Mouse (Mus musculus): ENCODE measurements around the gene Ralgps2. TPM values are rescaled to one million over a fixed set of nuclear protein-coding genes. Genes with fewer than 3 reads are reported as not detected.

Gene Ralgps2
- polyA plus RNA-seq, 1 experiment = 29.1 TPM

DNA sequence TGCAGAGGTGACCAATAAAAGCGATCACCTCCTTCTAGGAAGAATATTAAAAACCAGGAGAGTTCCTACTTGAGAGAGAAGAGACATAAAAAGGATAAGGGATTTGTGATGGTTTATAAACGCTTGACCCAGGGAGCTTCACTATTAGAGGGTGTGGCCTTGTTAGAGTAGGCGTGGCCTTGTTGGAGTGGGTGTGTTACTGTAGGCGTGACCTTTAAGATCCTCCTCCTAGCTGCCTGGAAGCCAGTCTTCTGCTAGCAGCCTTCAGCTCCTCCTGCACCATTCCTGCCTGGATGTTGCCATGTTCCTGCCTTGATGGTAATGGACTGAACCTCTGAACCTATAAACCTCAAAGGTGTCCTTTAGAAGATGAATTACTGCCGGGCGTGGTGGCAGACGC lies 28.7 kb upstream of the Ralgps2 start:
- WGBS = 85% methylated on average over 7 of the region's 7 CpGs
- no peaks in the 10 kb centered on the region for H3K27me3 ChIP-seq (ENCODE audit: control insufficient read depth, insufficient read depth, low read length)
- no peak for DNase-seq (ENCODE audit: low read depth in 1 of 2, low spot score in 2 of 2)
- peaks cover 7% of the 10 kb centered on the region; the same call in 1 of the 2 replicates for H3K4me1 ChIP-seq (ENCODE audit: control insufficient read depth, insufficient read depth, insufficient read length)
- TF ChIP-seq POLR2A (IDR thresholded peaks at IDR 0.05; ENCODE audit: low read depth, low read length) (no peak), CTCF (IDR thresholded peaks at IDR 0.05; ENCODE audit: extremely low read depth, insufficient read depth, insufficient read length, insufficient replicate concordance) (no peak)
- H3K36me3 ChIP-seq (ENCODE audit: control insufficient read depth, insufficient read depth, low read length) = no peaks in the 10 kb centered on the region
- no peak overlapping the region for H3K4me3 ChIP-seq (ENCODE audit: extremely low read depth, insufficient read depth, insufficient read length)
- no peak overlapping the region for H3K27ac ChIP-seq (ENCODE audit: insufficient read depth, low read length)

DNA sequence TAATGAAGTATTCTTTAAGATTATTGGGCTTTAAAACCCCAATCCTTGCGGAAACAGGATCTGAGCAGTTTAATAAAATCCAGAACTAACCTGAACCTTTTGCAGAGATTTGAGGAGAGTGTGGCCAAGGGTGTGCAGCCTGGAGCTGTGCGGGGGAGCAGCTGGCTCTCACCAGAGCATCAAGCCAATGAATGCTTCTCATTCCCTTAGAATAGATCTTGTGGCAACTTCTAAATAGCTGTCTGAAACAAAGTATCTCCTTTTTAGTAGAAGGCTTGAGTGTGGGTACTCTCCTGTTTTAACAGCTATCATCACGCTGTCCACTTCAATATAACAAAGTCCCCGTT lies 25.1 kb upstream of the Ralgps2 start:
- WGBS = 91% methylated on average over 4 of the region's 4 CpGs
- no peak overlapping the region for H3K4me3 ChIP-seq (ENCODE audit: extremely low read depth, insufficient read depth, insufficient read length)
- DNase-seq (ENCODE audit: low read depth in 1 of 2, low spot score in 2 of 2) = no peak
- H3K27ac ChIP-seq (ENCODE audit: insufficient read depth, low read length) = no peak overlapping the region
- no peaks in the 10 kb centered on the region for H3K27me3 ChIP-seq (ENCODE audit: control insufficient read depth, insufficient read depth, low read length)
- TF ChIP-seq POLR2A (IDR thresholded peaks at IDR 0.05; ENCODE audit: low read depth, low read length) = no peak
- H3K4me1 ChIP-seq (ENCODE audit: control insufficient read depth, insufficient read depth, insufficient read length) = peaks cover 7% of the 10 kb centered on the region; the same call in 1 of the 2 replicates
- no peaks in the 10 kb centered on the region for H3K36me3 ChIP-seq (ENCODE audit: control insufficient read depth, insufficient read depth, low read length)

DNA sequence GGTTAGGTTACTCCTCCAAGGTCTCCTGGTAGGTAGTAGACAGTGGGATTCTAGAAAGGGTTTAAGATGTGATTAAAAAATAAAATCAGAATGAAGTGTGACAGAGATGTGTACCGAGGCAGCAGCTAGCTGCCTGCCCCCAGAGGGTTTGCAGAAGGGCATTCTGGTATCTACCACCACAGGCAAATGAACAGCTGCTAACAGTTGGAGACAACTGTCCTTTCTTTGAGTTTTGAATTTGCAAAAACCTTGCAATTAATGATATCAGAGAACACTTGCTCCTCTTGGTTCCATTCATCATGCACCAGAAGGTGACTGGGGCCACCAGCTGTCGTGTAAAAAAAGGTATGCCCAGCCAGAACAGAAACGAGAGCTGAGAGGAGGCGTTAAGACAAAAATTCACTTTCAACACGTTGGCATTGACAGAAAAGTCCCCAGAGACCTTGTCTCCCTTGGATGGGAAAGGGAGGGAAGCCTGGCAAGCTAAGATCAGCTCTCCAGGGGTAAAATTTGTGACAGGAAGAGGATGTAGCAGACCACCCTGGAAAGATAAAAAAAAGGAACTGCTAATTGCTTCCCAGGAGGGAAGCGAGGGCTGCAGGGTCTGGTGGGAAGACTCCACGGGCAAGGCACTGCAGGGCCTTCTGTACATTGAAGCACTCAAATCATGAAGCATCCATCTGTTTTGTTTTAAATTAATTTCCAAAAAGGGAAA lies 24.6 kb upstream of the Ralgps2 start:
- 24% methylated on average over 7 of the region's 7 CpGs for WGBS
- no peak for DNase-seq (ENCODE audit: low read depth in 1 of 2, low spot score in 2 of 2)
- TF ChIP-seq POLR2A (IDR thresholded peaks at IDR 0.05; ENCODE audit: low read depth, low read length) (no peak), CTCF (IDR thresholded peaks at IDR 0.05; ENCODE audit: extremely low read depth, insufficient read depth, insufficient read length, insufficient replicate concordance) (no peak)
- Histone ChIP-seq H3K27me3 (ENCODE audit: control insufficient read depth, insufficient read depth, low read length) (no peaks in the 10 kb centered on the region), H3K36me3 (ENCODE audit: control insufficient read depth, insufficient read depth, low read length) (no peaks in the 10 kb centered on the region), H3K4me3 (ENCODE audit: extremely low read depth, insufficient read depth, insufficient read length) (no peak overlapping the region), H3K4me1 (ENCODE audit: control insufficient read depth, insufficient read depth, insufficient read length) (peaks cover 7% of the 10 kb centered on the region; the same call in 1 of the 2 replicates), H3K27ac (ENCODE audit: insufficient read depth, low read length) (no peak overlapping the region)

DNA sequence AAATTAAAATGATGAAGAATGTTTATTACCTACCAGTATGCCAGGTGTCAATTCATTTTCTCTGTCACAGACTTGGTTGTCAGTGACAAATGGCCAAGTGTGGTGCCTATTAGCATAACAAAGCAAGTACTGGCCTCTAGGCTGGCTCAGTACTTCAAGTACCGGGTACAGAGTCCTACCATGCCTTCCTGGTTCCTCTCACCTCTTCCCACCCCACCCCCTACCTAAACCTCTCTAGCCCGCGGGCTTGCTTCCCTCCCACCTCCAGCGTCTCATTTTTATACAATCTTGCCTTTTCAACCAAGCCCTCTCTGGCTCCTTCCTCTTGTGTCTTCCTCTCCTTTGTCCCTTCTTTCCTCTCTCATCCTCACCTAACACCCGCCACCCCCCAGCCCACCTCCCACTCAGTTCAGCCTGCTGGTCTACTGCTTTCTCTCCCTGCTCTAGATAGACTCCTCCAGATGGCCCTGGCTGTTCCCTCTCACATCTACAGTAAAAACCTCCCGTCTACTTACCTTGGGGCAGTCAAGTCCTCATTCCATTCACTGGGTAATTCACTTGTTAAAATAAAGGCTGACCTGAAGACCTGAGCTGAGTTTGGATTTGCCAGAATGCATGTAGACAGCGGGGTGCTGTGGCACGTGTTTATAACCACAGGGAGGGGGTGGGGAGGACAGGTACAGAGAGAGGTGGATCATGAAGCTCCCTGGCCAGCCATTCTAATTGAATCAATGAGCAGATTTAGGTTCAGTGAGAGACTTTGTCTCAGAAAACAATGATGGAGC lies 22.2 kb upstream of the Ralgps2 start:
- Histone ChIP-seq H3K4me3 (ENCODE audit: extremely low read depth, insufficient read depth, insufficient read length) (no peak overlapping the region), H3K27ac (ENCODE audit: insufficient read depth, low read length) (no peak overlapping the region), H3K27me3 (ENCODE audit: control insufficient read depth, insufficient read depth, low read length) (no peaks in the 10 kb centered on the region), H3K36me3 (ENCODE audit: control insufficient read depth, insufficient read depth, low read length) (no peaks in the 10 kb centered on the region), H3K4me1 (ENCODE audit: control insufficient read depth, insufficient read depth, insufficient read length) (peaks cover 7% of the 10 kb centered on the region; the same call in 1 of the 2 replicates)
- TF ChIP-seq POLR2A (IDR thresholded peaks at IDR 0.05; ENCODE audit: low read depth, low read length) (no peak), CTCF (IDR thresholded peaks at IDR 0.05; ENCODE audit: extremely low read depth, insufficient read depth, insufficient read length, insufficient replicate concordance) (no peak)
- WGBS = 81% methylated on average over 8 of the region's 8 CpGs
- DNase-seq (ENCODE audit: low read depth in 1 of 2, low spot score in 2 of 2) = no peak

DNA sequence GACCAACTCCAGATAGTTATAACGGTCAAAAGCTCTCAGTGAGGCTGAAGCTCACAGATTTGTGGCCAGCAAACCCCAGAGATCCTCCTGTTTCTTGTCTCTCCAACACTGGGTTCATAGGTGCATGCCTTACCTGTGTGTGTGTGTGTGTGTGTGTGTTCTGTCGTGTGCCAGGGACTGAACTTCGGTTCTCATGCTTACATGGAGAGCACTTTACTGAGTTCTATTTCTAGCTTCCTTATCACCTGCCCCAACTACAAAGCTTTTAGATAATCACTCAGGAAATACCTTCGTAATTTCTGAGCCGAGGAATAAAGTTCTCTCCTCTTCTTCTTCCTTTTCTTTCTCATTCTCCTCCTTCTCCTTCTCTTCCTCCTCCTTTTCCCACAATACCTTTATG lies 19.6 kb upstream of the Ralgps2 start:
- Histone ChIP-seq H3K27ac (ENCODE audit: insufficient read depth, low read length) (no peak overlapping the region), H3K4me3 (ENCODE audit: extremely low read depth, insufficient read depth, insufficient read length) (no peak overlapping the region), H3K36me3 (ENCODE audit: control insufficient read depth, insufficient read depth, low read length) (no peaks in the 10 kb centered on the region), H3K4me1 (ENCODE audit: control insufficient read depth, insufficient read depth, insufficient read length) (peaks cover 12% of the 10 kb centered on the region; the same call in 1 of the 2 replicates), H3K27me3 (ENCODE audit: control insufficient read depth, insufficient read depth, low read length) (no peaks in the 10 kb centered on the region)
- DNase-seq (ENCODE audit: low read depth in 1 of 2, low spot score in 2 of 2) = no peak
- TF ChIP-seq POLR2A (IDR thresholded peaks at IDR 0.05; ENCODE audit: low read depth, low read length) = no peak
- WGBS = 58% methylated on average over 5 of the region's 5 CpGs

DNA sequence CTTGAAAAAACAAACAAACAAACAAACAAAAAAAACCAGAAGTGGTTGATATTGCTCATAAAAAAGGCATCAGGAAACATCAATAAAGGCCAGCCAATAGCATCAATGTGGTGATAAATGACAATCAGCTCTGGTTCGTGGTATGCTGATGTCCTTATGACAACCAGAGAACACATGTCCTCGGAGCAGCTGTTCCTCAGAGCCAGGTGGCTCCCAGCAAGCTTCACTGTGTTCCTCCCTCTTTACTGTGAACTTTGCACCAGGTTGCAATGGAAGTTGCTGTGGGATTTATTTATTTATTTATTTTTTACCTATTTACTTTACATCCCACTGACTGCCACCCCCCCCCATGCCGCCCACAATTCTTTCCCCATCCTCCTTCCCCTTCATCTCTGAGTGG lies 17.9 kb upstream of the Ralgps2 start:
- 88% methylated on average over 3 of the region's 3 CpGs for WGBS
- no peak overlapping the region for H3K27ac ChIP-seq (ENCODE audit: insufficient read depth, low read length)
- H3K4me3 ChIP-seq (ENCODE audit: extremely low read depth, insufficient read depth, insufficient read length) = no peak overlapping the region
- no peak for TF ChIP-seq POLR2A (IDR thresholded peaks at IDR 0.05; ENCODE audit: low read depth, low read length)
- TF ChIP-seq CTCF (IDR thresholded peaks at IDR 0.05; ENCODE audit: extremely low read depth, insufficient read depth, insufficient read length, insufficient replicate concordance) = no peak
- no peaks in the 10 kb centered on the region for H3K27me3 ChIP-seq (ENCODE audit: control insufficient read depth, insufficient read depth, low read length)
- no peaks in the 10 kb centered on the region for H3K36me3 ChIP-seq (ENCODE audit: control insufficient read depth, insufficient read depth, low read length)
- H3K4me1 ChIP-seq (ENCODE audit: control insufficient read depth, insufficient read depth, insufficient read length) = peaks cover 7% of the 10 kb centered on the region; the same call in 1 of the 2 replicates
- no peak for DNase-seq (ENCODE audit: low read depth in 1 of 2, low spot score in 2 of 2)
